Mouse (Mus musculus) thymus, postnatal 4 days (tissue): ENCODE measurements around the gene St14.
"Not testable (repeated sequence)": the region's sequence is repeated elsewhere in the genome, so short reads cannot be mapped to it uniquely, and the experiment has no call there.

ENCODE experiments used
- DNase-seq: peaks from one replicate; pipeline ENCODE4 v3.0.0; 2021

St14 gene

GRCm38 (mm10) chr9:31131205-31131968, at the start of gene St14:
St14 (minus strand) TSS chr9:31131853.
- peak; percentile 75 for DNase-seq

- DNase-seq: no peak
Observed at GRCm38 (mm10) chr9:31177692-31178091, 46.0 kb upstream of the St14 start.

DNA sequence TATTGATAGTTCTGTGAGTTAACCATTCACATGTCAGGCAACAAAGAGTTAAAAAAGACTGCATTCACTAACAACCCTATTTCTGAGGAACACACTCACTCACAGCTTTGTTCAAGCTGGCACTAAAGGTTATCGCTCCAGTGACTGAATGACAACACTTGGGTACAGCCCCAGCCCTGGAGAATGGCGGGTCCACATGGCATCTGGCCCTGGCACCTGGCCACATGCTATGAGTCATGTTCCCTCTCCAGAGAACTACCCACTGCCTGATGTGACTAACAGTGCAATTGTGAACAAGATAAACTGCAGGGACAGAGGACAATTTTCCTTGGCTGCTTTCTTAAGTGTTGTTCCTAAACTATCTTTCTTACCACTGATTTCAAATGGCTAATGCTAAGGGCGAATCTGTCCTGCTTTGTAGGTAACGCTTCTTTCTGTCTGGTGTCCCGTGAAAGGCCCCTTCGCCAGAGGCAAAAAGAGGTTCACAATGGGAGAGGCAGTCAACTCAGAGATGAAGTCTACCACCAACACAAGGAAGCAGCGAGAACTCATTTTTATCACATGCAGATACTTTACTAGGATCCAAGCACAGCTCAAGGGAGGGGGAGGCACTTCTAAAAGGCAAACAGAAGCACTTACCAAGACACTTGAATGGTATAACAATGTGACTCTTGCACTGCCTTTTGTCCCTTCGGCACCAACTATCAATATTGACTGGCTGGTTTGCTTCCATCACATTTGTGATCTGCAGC, 44.9 kb upstream of the St14 start:
- DNase-seq: no peak

- DNase-seq: no peak
Observed at GRCm38 (mm10) chr9:31175978-31176377, 44.3 kb upstream of the St14 start.

- DNase-seq: no peak
Observed at GRCm38 (mm10) chr9:31175346-31175745, 43.7 kb upstream of the St14 start.

- no peak for DNase-seq
Observed at GRCm38 (mm10) chr9:31168356-31169093, 36.9 kb upstream of the St14 start.

GRCm38 (mm10) chr9:31167305-31167704, 35.7 kb upstream of the St14 start:
- no peak for DNase-seq

GRCm38 (mm10) chr9:31165505-31165904, 33.9 kb upstream of the St14 start:
- not testable (repeated sequence) for DNase-seq

- no peak for DNase-seq
Observed at GRCm38 (mm10) chr9:31163327-31163726, 31.7 kb upstream of the St14 start.

DNA sequence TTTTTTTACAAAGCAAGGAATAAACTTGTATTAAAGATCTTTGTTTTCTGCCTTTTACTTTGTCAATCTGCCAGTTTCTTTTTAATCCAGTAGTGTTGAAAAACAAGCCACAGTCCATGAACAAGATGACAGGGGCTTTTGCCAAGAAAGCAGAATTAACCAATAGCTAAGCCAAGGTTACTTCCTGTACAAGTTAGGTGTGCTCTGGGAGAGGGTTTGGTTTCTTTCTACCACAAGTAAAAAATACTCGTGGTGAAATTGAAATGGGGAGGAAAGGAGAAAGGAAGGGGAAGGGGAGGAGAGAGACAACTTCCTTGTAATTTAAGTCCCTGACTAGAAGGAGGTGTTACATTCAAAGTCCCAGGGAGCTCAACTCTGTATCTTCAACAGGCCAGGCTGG, 31.3 kb upstream of the St14 start:
- no peak for DNase-seq

- DNase-seq: peak; percentile 53
Observed at GRCm38 (mm10) chr9:31159910-31160309, 28.3 kb upstream of the St14 start.

DNA sequence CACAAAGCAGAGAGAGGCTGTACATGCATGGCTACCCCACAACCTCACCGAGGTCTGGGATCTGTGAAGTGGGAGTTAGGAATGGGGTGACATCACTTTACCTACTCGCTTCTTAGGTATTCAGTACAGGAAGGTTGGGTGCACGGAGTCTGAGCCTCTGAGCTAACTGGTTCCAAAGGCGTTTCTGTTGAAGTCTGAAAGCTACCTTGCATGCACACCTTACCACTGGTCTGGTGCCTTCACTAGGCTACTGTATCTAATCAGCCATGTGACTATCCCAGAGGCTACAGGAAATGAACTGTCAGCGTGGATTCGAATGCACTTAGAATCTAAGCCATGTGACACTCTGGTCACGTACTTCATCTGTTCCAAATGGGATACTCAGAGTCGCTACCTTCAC, 24.9 kb upstream of the St14 start:
- DNase-seq: no peak

- DNase-seq: no peak
Observed at GRCm38 (mm10) chr9:31151050-31151449, 19.4 kb upstream of the St14 start.

GRCm38 (mm10) chr9:31148135-31148534, 16.5 kb upstream of the St14 start:
- no peak for DNase-seq

GRCm38 (mm10) chr9:31145272-31145925, 13.7 kb upstream of the St14 start:
- DNase-seq: no peak

- DNase-seq: no peak
Observed at GRCm38 (mm10) chr9:31142924-31143323, 11.3 kb upstream of the St14 start.

GRCm38 (mm10) chr9:31133131-31133530, 1.5 kb upstream of the St14 start:
- no peak for DNase-seq

DNA sequence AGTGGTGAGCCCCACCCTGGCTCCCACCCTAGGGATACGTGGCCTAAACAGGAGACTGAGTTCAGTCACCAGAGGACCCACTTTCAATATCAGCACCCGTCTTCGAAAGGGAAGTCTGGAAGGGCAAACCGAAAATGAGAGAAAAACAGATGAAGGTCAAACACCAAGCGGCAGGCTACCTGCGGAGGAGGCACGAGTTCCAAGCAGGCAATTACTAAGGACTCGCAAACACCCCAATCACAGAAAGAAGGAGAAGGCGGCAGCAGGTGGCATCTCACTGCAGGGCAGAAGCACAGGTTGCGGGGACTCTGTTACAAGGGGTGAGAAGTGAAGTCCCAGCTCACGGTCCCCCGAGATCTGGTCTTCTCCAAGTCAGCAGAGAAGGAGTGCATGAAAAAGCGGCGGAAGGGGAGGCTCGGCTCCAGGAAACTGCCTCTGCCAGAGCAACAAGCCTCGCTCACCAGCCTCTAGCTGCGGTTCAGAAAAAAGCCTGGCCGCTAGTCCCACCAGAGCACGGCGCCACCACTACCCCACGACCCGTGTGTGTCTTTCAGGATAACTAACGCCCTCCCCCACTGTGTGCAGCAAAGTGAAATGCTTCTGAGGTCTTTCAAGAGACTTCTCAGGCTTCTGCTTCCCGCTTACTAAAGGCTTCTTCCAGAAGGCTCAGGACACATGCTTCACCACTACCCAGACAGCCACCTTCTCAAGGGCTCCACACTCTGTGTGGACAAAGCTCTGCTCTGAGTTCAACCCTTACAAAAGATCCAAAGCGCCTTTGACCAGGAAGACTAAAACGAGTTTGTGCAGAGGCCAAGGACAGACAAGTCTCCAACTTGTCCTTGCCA, 1.1 kb downstream of the St14 start:
- peak; percentile 44 for DNase-seq

GRCm38 (mm10) chr9:31129956-31130355, 1.7 kb downstream of the St14 start:
- no peak for DNase-seq

DNA sequence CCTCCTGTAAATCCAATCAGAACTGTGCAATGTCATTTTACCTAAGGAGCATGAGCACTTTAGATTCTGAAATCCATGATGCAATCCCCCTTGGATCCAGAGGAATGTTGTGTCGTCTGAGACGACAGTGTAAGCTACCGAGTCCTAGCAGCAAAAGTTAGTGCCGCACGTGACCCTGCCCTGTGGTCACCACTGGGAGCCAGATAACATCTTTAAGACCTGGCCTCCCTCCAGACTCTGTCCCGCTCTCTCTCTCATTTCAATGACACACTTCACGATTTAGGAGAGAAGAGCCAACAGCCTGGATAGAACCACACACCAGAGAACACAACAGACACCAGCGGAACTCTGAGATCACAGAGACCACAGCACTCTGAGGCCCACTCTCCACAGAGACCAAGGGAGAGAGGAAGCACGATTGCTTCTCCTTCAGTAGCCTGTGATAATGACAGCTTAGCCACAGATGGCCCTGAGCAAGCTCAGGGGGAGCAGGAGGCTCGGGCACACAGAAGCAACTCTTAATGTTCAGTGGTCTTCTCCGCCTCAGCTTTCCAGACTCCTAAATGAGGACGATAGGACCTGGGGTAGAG, 3.7 kb downstream of the St14 start:
- no peak for DNase-seq

DNA sequence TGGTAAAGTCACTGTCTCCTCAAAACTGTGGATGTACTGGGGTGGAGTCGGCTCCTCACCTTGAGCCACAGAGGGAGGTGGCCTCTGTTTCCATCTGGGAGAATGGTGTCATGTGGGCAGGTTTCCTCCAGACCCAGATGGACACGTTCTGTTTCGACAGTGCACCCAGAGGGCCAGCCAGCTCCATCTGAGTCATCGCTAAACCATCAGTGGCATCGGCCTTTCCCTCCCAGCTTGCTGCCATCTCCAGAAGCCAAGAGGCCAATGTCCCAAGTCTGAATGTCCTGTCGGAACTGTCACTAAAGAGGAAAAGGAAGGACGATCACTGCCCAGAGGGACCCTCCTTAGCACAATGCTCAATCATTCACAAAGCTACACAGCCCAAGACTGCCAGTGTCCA, 5.6 kb downstream of the St14 start:
- no peak for DNase-seq
